Mouse (Mus musculus): ENCODE measurements around the gene Bank1. TPM values are rescaled to one million over a fixed set of nuclear protein-coding genes. Genes with fewer than 3 reads are reported as not detected.

Bank1 gene
- 0.52 and 1.5 TPM in 2 replicates for polyA plus RNA-seq (2014; fragmentation: Nextera tagmentation; extraction: Ambion mirVana)

- 76% methylated on average over 5 of the region's 5 CpGs for WGBS
- H3K27ac ChIP-seq (ENCODE audit: low read depth, low read length) = no peak within 1 kb of the TSS
Observed at GRCm38 (mm10) chr3:136325783-136326182, at the start of gene Bank1. Gene Bank1, minus strand, starts transcription at chr3:136326066.

DNA sequence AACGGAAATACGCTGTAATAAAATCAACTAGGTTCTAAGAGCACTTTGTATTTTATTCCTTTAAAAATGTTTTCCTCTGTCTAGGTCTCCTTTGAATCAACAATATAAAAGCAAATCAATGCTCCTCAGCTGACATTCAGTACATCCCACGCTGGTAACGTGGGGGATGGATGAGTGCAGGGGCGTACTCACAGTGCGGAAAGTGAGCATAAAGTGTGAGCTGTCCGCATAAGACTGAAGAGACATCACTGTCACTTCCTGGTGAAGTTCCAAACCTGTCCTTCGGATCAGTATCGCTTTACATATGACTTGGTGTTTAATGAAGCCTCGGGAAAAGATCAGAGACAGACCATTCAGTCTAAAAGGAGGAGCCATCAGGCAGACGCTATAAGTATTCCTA, 44.0 kb upstream of the Bank1 start:
- no peaks in the 10 kb centered on the region for H3K36me3 ChIP-seq (ENCODE audit: control insufficient read depth, insufficient read depth, low read length)
- 85% methylated on average over 11 of the region's 11 CpGs for WGBS
- DNase-seq (ENCODE audit: low spot score) (no peak), ATAC-seq (ENCODE audit: low FRiP score) (no peak)
- H3K4me1 ChIP-seq (replicated peaks; ENCODE audit: control insufficient read depth, insufficient read depth, low read length) = no peaks in the 10 kb centered on the region
- no peak overlapping the region for H3K4me2 ChIP-seq (replicated peaks; ENCODE audit: low read depth, low read length)
- H3K4me3 ChIP-seq (ENCODE audit: low read depth, low read length) = no peak overlapping the region
- no peaks in the 10 kb centered on the region for H3K9me3 ChIP-seq (ENCODE audit: control insufficient read depth, low read length)
- H3K27me3 ChIP-seq (ENCODE audit: control insufficient read depth, insufficient read depth, low read length) = no peaks in the 10 kb centered on the region
- no peak overlapping the region for H3K27ac ChIP-seq (ENCODE audit: low read depth, low read length)
- H3K9ac ChIP-seq (ENCODE audit: low read depth, low read length) = no peak overlapping the region

More at GRCm38 (mm10) chr3:136325783-136326182, at the start of gene Bank1:
- Histone ChIP-seq H3K36me3 (ENCODE audit: control insufficient read depth, insufficient read depth, low read length) (no peaks in the 10 kb centered on the region), H3K9ac (ENCODE audit: low read depth, low read length) (no peak within 1 kb of the TSS), H3K9me3 (ENCODE audit: control insufficient read depth, low read length) (no peaks in the 10 kb centered on the region), H3K4me3 (ENCODE audit: low read depth, low read length) (no peak within 1 kb of the TSS), H3K27me3 (ENCODE audit: control insufficient read depth, insufficient read depth, low read length) (0 out of 2 replicates have a peak, but pooled peaks cover 4% of the 10 kb centered on the region), H3K4me1 (replicated peaks; ENCODE audit: control insufficient read depth, insufficient read depth, low read length) (no peaks in the 10 kb centered on the region), H3K4me2 (replicated peaks; ENCODE audit: low read depth, low read length) (no peak within 1 kb of the TSS)
- ATAC-seq (ENCODE audit: low FRiP score) (no peak), DNase-seq (ENCODE audit: low spot score) (no peak)

GRCm38 (mm10) chr3:136369466-136369865, 43.6 kb upstream of the Bank1 start:
- WGBS = 87% methylated on average over 9 of the region's 9 CpGs
- ATAC-seq (ENCODE audit: low FRiP score) = no peak

GRCm38 (mm10) chr3:136368505-136368999, 42.7 kb upstream of the Bank1 start:
- Histone ChIP-seq H3K4me1 (replicated peaks; ENCODE audit: control insufficient read depth, insufficient read depth, low read length) (no peaks in the 10 kb centered on the region), H3K9me3 (ENCODE audit: control insufficient read depth, low read length) (no peaks in the 10 kb centered on the region), H3K27ac (ENCODE audit: low read depth, low read length) (no peak overlapping the region), H3K4me2 (replicated peaks; ENCODE audit: low read depth, low read length) (no peak overlapping the region), H3K9ac (ENCODE audit: low read depth, low read length) (no peak overlapping the region), H3K4me3 (ENCODE audit: low read depth, low read length) (no peak overlapping the region), H3K36me3 (ENCODE audit: control insufficient read depth, insufficient read depth, low read length) (no peaks in the 10 kb centered on the region), H3K27me3 (ENCODE audit: control insufficient read depth, insufficient read depth, low read length) (no peaks in the 10 kb centered on the region)
- DNase-seq (ENCODE audit: low spot score) (no peak), ATAC-seq (ENCODE audit: low FRiP score) (no peak)
- 84% methylated on average over 4 of the region's 4 CpGs for whole genome bisulfite sequencing

More at GRCm38 (mm10) chr3:136369466-136369865, 43.6 kb upstream of the Bank1 start:
- Histone ChIP-seq H3K9me3 (ENCODE audit: control insufficient read depth, low read length) (no peaks in the 10 kb centered on the region), H3K4me1 (replicated peaks; ENCODE audit: control insufficient read depth, insufficient read depth, low read length) (no peaks in the 10 kb centered on the region), H3K9ac (ENCODE audit: low read depth, low read length) (no peak overlapping the region), H3K4me3 (ENCODE audit: low read depth, low read length) (no peak overlapping the region), H3K27me3 (ENCODE audit: control insufficient read depth, insufficient read depth, low read length) (no peaks in the 10 kb centered on the region), H3K27ac (ENCODE audit: low read depth, low read length) (no peak overlapping the region), H3K36me3 (ENCODE audit: control insufficient read depth, insufficient read depth, low read length) (no peaks in the 10 kb centered on the region), H3K4me2 (replicated peaks; ENCODE audit: low read depth, low read length) (no peak overlapping the region)
- DNase-seq (ENCODE audit: low spot score) = no peak

- H3K4me3 ChIP-seq (ENCODE audit: low read depth, low read length) = no peak overlapping the region
- H3K27ac ChIP-seq (ENCODE audit: low read depth, low read length) = no peak overlapping the region
- H3K4me1 ChIP-seq (replicated peaks; ENCODE audit: control insufficient read depth, insufficient read depth, low read length) = no peaks in the 10 kb centered on the region
- no peak overlapping the region for H3K9ac ChIP-seq (ENCODE audit: low read depth, low read length)
- no peak for DNase-seq (ENCODE audit: low spot score)
- H3K27me3 ChIP-seq (ENCODE audit: control insufficient read depth, insufficient read depth, low read length) = no peaks in the 10 kb centered on the region
- ATAC-seq (ENCODE audit: low FRiP score) = no peak
- H3K4me2 ChIP-seq (replicated peaks; ENCODE audit: low read depth, low read length) = no peak overlapping the region
- H3K36me3 ChIP-seq (ENCODE audit: control insufficient read depth, insufficient read depth, low read length) = no peaks in the 10 kb centered on the region
- 71% methylated on average over 7 of the region's 7 CpGs for WGBS
- H3K9me3 ChIP-seq (ENCODE audit: control insufficient read depth, low read length) = no peaks in the 10 kb centered on the region
Observed at GRCm38 (mm10) chr3:136349690-136350089, 23.8 kb upstream of the Bank1 start.

DNA sequence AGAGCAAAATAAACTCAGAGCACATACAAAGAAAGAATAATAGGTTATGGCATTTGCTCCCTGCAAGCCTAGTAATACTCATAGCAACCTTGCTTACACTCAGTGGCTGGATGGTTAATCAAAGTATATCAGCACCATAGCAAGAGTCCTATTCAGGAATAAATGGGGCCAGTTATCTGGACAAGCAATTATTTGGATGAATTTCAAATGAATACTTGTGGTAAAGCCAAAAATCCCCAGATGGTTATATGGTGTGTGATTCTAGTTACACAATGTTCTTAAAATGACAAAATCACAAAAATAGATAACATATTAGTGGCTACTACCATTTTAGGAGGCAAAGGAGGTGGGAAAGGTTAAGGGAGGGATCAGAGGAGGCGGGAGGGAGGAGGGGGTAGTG, 22.7 kb upstream of the Bank1 start:
- ATAC-seq (ENCODE audit: low FRiP score) (no peak), DNase-seq (ENCODE audit: low spot score) (no peak)
- H3K4me3 ChIP-seq (ENCODE audit: low read depth, low read length) = no peak overlapping the region
- 83% methylated on average over 1 of the region's 1 CpGs for WGBS
- H3K27ac ChIP-seq (ENCODE audit: low read depth, low read length) = no peak overlapping the region
- H3K27me3 ChIP-seq (ENCODE audit: control insufficient read depth, insufficient read depth, low read length) = no peaks in the 10 kb centered on the region
- no peaks in the 10 kb centered on the region for H3K36me3 ChIP-seq (ENCODE audit: control insufficient read depth, insufficient read depth, low read length)
- no peaks in the 10 kb centered on the region for H3K9me3 ChIP-seq (ENCODE audit: control insufficient read depth, low read length)
- no peak overlapping the region for H3K9ac ChIP-seq (ENCODE audit: low read depth, low read length)
- H3K4me2 ChIP-seq (replicated peaks; ENCODE audit: low read depth, low read length) = no peak overlapping the region
- no peaks in the 10 kb centered on the region for H3K4me1 ChIP-seq (replicated peaks; ENCODE audit: control insufficient read depth, insufficient read depth, low read length)

GRCm38 (mm10) chr3:136347277-136347676, 21.4 kb upstream of the Bank1 start:
- Histone ChIP-seq H3K4me2 (replicated peaks; ENCODE audit: low read depth, low read length) (no peak overlapping the region), H3K36me3 (ENCODE audit: control insufficient read depth, insufficient read depth, low read length) (no peaks in the 10 kb centered on the region), H3K4me1 (replicated peaks; ENCODE audit: control insufficient read depth, insufficient read depth, low read length) (no peaks in the 10 kb centered on the region), H3K27me3 (ENCODE audit: control insufficient read depth, insufficient read depth, low read length) (no peaks in the 10 kb centered on the region), H3K9me3 (ENCODE audit: control insufficient read depth, low read length) (no peaks in the 10 kb centered on the region), H3K4me3 (ENCODE audit: low read depth, low read length) (no peak overlapping the region), H3K27ac (ENCODE audit: low read depth, low read length) (no peak overlapping the region), H3K9ac (ENCODE audit: low read depth, low read length) (no peak overlapping the region)
- no peak for DNase-seq (ENCODE audit: low spot score)
- no peak for ATAC-seq (ENCODE audit: low FRiP score)
- WGBS = 90% methylated on average over 1 of the region's 1 CpGs

DNA sequence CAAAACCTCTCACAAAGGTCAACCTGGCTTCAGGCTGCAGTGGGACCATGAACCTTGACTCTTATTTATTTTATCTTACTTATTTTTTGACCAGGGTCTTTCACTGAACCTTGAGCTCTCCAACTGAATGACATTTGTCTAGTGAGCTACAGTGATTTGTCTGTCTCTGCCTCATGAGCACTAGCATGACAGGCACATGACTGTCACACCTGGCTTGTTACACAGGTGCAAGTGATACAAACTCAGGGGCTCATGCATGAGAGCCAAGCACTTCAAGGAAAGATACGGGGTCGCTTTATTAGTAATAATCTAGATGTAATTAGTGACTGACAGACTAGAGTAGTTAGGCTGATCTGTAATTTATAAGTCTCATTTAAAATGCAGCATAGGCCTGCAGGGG, 16.0 kb upstream of the Bank1 start:
- Histone ChIP-seq H3K36me3 (ENCODE audit: control insufficient read depth, insufficient read depth, low read length) (no peaks in the 10 kb centered on the region), H3K9ac (ENCODE audit: low read depth, low read length) (no peak overlapping the region), H3K9me3 (ENCODE audit: control insufficient read depth, low read length) (no peaks in the 10 kb centered on the region), H3K27me3 (ENCODE audit: control insufficient read depth, insufficient read depth, low read length) (no peaks in the 10 kb centered on the region), H3K27ac (ENCODE audit: low read depth, low read length) (no peak overlapping the region), H3K4me1 (replicated peaks; ENCODE audit: control insufficient read depth, insufficient read depth, low read length) (no peaks in the 10 kb centered on the region), H3K4me3 (ENCODE audit: low read depth, low read length) (no peak overlapping the region), H3K4me2 (replicated peaks; ENCODE audit: low read depth, low read length) (no peak overlapping the region)
- DNase-seq (ENCODE audit: low spot score) (no peak), ATAC-seq (ENCODE audit: low FRiP score) (no peak)
- WGBS = 96% methylated on average over 2 of the region's 2 CpGs

GRCm38 (mm10) chr3:136339896-136340295, 14.0 kb upstream of the Bank1 start:
- no peaks in the 10 kb centered on the region for H3K36me3 ChIP-seq (ENCODE audit: control insufficient read depth, insufficient read depth, low read length)

More at GRCm38 (mm10) chr3:136339896-136340295, 14.0 kb upstream of the Bank1 start:
- no peak for ATAC-seq (ENCODE audit: low FRiP score)
- no peak overlapping the region for H3K9ac ChIP-seq (ENCODE audit: low read depth, low read length)
- no peak overlapping the region for H3K4me3 ChIP-seq (ENCODE audit: low read depth, low read length)
- H3K27me3 ChIP-seq (ENCODE audit: control insufficient read depth, insufficient read depth, low read length) = no peaks in the 10 kb centered on the region
- H3K4me2 ChIP-seq (replicated peaks; ENCODE audit: low read depth, low read length) = no peak overlapping the region
- no peak for DNase-seq (ENCODE audit: low spot score)
- H3K9me3 ChIP-seq (ENCODE audit: control insufficient read depth, low read length) = no peaks in the 10 kb centered on the region
- 77% methylated on average over 2 of the region's 2 CpGs for WGBS
- no peak overlapping the region for H3K27ac ChIP-seq (ENCODE audit: low read depth, low read length)
- no peaks in the 10 kb centered on the region for H3K4me1 ChIP-seq (replicated peaks; ENCODE audit: control insufficient read depth, insufficient read depth, low read length)

All from hindbrain, embryonic 11.5 days (tissue).